Mouse (Mus musculus): ENCODE data around the gene Nfya. TPM values are rescaled to one million over a fixed set of nuclear protein-coding genes. Genes with fewer than 3 reads are reported as not detected.

Nfya gene
- polyA plus RNA-seq, 1 experiment from 2014 or later = 19.2 TPM

DNA sequence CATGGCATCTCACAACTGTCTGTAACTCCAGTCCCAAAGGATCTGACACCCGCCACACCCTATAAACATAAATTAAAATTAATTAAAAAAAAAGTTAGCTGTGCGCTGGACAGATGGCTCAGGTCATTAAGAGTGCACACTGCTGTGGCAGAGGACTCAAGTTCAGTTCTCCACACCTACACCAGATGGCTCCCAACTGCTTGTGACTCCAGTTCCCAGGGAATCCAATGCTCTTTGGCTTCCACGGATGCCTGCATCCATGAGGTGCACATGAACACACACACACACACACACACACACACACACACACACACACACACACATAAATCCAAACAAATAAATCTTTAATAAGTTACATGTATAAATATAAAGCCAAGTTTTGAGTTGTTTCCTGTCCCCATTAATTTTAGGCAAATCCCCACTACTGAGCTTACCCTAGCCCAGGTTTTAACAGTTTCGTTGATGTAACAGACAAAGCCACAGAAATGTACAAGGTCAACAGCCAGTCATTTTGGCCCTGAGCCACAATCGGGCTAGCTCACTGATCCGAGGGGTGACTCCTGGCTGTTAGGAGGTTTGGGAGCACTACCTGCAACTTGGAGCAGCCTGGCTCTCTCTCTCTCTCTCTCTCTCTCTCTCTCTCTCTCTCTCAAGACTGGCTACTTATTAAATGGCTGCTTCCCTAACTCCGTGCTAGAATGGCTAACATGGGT is 33.2 kb upstream of the Nfya start:
- Histone ChIP-seq H3K9me3 (no peaks in the 10 kb centered on the region), H3K36me3 (no peaks in the 10 kb centered on the region), H3K27me3 (ENCODE audit: insufficient read depth, poor library complexity, severe bottlenecking) (no peaks in the 10 kb centered on the region), H3K4me1 (replicated peaks) (peaks cover 9% of the 10 kb centered on the region), H3K27ac (no peak overlapping the region), H3K4me3 (no peak overlapping the region)
- 77% methylated on average over 7 of the region's 7 CpGs for WGBS
- no peak for DNase-seq (ENCODE audit: low spot score)

DNA sequence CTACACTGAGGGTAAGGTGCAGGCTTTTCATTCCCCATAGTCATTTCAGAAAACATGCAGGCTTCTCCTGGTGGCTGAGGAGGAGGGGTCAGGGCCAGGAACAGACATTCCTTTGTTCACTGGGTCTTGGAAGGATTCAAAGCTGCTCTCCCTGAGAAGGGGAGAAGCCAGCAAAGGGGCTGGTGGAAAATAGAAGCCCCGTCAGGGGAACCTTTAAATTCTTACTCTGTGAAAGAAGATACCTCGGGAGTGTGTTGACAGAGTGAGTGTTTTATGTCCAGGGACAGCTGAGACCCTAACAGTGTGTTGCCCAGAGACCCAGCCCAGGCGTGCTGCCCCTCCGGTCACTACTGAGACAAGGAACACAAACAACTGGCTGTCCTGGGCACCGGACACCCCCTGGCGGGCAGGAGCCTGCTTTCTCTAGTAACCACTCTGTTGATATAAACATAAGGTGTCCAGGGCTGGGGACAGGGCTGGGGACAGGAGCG is 27.8 kb upstream of the Nfya start:
- peak; percentile 65 for DNase-seq (ENCODE audit: low spot score)
- H3K9me3 ChIP-seq = no peaks in the 10 kb centered on the region
- peaks cover 29% of the 10 kb centered on the region for H3K4me1 ChIP-seq (replicated peaks)
- H3K36me3 ChIP-seq = no peaks in the 10 kb centered on the region
- H3K4me3 ChIP-seq = no peak overlapping the region
- peak overlapping the region; percentile 79 for H3K27ac ChIP-seq
- H3K27me3 ChIP-seq (ENCODE audit: insufficient read depth, poor library complexity, severe bottlenecking) = no peaks in the 10 kb centered on the region
- 34% methylated on average over 7 of the region's 7 CpGs for WGBS

DNA sequence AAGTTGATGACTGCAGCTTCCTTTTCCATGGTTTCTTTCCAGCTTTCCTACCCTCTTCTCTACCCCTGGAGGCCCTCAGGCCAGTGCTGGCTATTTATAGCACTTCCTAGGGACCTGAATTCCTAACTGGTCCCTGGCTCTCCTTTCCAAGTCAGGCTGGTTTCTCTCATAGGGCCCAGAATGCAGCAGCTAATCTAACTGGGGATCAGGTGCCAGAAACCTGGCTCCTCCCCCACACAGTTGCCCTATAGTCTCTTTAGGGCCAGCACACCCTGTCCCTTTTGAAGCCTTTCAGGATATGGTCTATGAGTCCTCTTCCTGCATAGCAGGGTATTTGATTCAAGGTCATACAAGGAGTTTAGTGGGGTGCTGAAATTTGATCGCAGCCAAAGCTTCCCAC is 26.8 kb upstream of the Nfya start:
- H3K36me3 ChIP-seq = no peaks in the 10 kb centered on the region
- H3K4me1 ChIP-seq (replicated peaks) = peaks cover 37% of the 10 kb centered on the region
- WGBS = 87% methylated on average over 1 of the region's 1 CpGs
- no peaks in the 10 kb centered on the region for H3K27me3 ChIP-seq (ENCODE audit: insufficient read depth, poor library complexity, severe bottlenecking)
- no peaks in the 10 kb centered on the region for H3K9me3 ChIP-seq
- H3K27ac ChIP-seq = peak overlapping the region; percentile 64
- DNase-seq (ENCODE audit: low spot score) = no peak
- H3K4me3 ChIP-seq = no peak overlapping the region

DNA sequence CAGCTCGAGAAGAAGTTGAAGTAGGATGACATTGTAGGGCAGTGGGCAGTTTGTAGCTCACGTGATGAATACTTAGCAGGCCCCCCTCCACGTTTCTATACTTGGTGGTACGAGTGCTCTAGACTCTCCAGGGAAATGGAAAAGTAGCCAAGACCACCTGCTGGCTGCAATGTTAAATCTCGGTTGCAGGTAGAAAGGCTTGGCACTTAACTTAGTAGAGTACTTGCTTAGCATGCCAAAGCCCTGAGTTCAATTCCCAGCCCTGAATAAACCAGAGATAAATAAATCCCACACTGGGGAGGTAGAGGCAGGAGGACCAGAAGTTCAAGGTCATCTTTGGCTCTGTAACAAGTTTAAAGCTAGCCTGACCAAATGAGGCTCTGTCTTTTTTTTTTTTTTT is 24.8 kb upstream of the Nfya start:
- Histone ChIP-seq H3K36me3 (no peaks in the 10 kb centered on the region), H3K9me3 (no peaks in the 10 kb centered on the region), H3K4me1 (replicated peaks) (peaks cover 52% of the 10 kb centered on the region), H3K4me3 (no peak overlapping the region), H3K27me3 (ENCODE audit: insufficient read depth, poor library complexity, severe bottlenecking) (no peaks in the 10 kb centered on the region), H3K27ac (no peak overlapping the region)
- 81% methylated on average over 5 of the region's 5 CpGs for WGBS
- no peak for DNase-seq (ENCODE audit: low spot score)

DNA sequence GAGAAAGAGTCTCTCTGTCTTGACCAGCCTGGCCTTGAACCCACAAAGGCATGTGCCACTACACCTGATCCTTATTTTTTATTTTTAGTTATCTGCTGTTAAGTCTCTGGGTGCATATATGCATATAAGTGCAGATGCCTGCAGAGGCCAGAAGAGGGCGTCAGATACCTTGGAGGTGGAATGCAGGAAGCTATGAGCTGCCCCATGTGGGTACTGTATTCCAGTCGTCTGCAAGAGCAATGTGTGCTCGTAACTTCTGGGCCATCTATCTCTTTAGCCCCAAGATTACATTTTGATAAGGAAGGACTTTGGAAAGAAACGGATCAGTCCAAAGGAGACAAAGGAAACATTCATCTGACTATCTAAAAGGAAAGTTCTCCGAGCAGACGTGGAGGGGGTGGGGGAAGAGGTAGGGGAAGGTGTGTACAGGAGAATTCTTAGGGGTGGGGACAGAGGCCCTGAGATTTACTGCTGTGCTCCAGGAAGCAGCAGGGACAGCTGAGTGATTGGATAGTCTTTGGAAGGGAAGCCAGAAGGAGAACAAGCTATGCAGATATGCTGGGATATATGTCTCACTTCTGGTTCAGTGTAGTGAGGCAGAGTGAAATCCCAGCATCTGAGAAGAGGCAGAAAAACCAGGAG is 24.1 kb upstream of the Nfya start:
- H3K4me1 ChIP-seq (replicated peaks) = peaks cover 52% of the 10 kb centered on the region
- DNase-seq (ENCODE audit: low spot score) = no peak
- 78% methylated on average over 6 of the region's 6 CpGs for WGBS
- no peak overlapping the region for H3K27ac ChIP-seq
- H3K4me3 ChIP-seq = no peak overlapping the region
- H3K9me3 ChIP-seq = no peaks in the 10 kb centered on the region
- H3K27me3 ChIP-seq (ENCODE audit: insufficient read depth, poor library complexity, severe bottlenecking) = no peaks in the 10 kb centered on the region
- H3K36me3 ChIP-seq = no peaks in the 10 kb centered on the region

DNA sequence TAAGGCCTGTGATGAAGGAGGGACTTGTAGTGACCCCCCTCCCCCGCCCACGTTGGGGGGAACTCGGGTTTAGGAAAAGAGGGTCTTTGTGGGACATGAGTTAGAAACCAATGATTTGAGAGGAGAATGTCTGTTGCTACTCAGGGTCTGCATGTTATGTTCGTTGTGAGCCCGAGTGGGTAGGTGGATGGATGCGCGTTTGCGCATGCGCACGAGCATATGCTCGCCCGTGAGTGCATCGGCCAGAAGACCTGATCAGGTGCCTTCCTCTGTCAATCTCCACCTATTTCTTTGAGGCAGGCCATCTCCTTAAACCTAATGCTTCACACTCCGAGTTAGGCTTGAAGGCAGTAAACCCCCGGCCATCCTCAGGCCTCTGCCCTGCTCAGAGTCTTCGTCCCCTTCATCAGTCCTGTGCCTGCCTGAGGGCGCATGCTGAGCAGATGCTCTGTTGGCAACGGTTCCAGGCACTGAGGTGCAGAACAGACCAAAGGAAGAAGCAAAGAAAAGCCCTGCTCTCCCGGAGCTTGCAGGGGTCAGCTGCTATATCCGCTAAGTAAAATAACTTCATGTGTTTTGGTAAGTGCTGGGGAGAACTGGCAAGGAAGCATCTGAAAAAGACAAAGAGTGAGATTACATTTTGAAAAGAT is 23.4 kb upstream of the Nfya start:
- 83% methylated on average over 20 of the region's 20 CpGs for WGBS
- H3K9me3 ChIP-seq = no peaks in the 10 kb centered on the region
- peaks cover 58% of the 10 kb centered on the region for H3K4me1 ChIP-seq (replicated peaks)
- DNase-seq (ENCODE audit: low spot score) = no peak
- no peaks in the 10 kb centered on the region for H3K36me3 ChIP-seq
- H3K27me3 ChIP-seq (ENCODE audit: insufficient read depth, poor library complexity, severe bottlenecking) = no peaks in the 10 kb centered on the region
- H3K4me3 ChIP-seq = no peak overlapping the region
- H3K27ac ChIP-seq = peak overlapping the region; percentile 73

DNA sequence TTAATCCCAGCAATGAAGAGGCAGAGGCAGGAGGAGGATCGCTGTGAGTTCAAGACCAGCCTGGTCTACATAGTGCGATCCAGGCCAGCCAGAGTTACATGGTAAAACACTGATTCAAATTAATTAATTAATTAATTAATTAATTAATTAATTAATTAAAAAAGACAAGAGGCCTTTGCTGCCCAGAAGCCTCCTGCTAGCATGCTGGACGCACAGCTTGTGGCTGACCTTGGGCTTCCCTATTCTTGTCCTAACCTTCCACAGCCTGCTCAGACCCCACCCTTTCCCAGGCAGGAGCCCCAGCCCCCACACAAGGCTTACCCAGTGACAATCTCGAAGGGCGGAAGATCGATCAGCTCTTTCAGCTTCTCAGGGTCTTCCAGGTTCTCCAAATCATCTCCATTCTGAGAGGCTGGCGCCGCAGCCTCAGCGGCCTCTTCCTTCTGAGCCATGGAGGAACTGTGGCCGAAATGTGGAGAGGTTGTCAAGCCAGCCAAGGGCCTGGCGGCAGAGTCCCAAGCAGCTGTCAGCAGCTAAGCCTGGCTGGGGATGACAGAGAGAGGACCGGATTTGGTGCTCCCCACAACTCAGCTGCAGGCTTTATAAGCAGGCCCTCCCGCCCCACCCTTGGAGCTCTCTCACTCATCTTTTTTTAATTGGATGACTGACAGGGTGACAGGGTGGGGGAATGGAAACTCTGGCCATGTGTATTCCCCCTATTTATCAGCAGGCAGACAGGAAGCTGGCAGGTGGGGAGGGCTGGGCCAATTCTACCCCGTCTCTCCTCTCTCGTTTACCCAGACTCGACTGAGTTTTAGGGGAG is 22.7 kb upstream of the Nfya start, which contains the start of gene Apobec2:
Gene Apobec2 (minus strand): TSS at position 773 of the 823 bp plus-strand sequence.
- Histone ChIP-seq H3K27ac (peak within 1 kb of the TSS; percentile 73), H3K4me1 (replicated peaks) (peaks cover 54% of the 10 kb centered on the region), H3K36me3 (no peaks in the 10 kb centered on the region), H3K4me3 (no peak within 1 kb of the TSS), H3K9me3 (no peaks in the 10 kb centered on the region), H3K27me3 (ENCODE audit: insufficient read depth, poor library complexity, severe bottlenecking) (no peaks in the 10 kb centered on the region)
- WGBS = 72% methylated on average over 16 of the region's 16 CpGs
- peak; percentile 25 for DNase-seq (ENCODE audit: low spot score)

DNA sequence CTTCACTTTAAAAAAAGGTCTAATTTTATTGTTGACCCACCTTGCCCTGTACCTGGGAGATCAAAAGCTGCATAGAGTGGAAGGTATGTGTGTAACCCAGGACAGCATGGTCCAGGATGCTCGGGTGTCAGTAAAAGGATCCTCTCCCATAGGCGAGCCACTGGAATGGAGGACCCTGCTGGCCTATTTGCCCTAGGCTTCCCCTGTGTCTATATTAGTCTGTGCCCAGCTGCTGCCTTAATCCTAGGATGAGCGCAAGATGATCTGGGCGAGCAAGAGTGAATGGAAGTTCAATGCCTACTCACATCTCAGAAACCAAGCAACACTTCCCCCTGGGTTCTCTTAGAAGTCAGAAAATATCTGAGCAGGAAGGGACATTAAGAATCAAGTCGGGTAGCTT is 21.3 kb upstream of the Nfya start:
- no peak overlapping the region for H3K4me3 ChIP-seq
- H3K27ac ChIP-seq = no peak overlapping the region
- H3K36me3 ChIP-seq = no peaks in the 10 kb centered on the region
- H3K27me3 ChIP-seq (ENCODE audit: insufficient read depth, poor library complexity, severe bottlenecking) = no peaks in the 10 kb centered on the region
- DNase-seq (ENCODE audit: low spot score) = no peak
- 78% methylated on average over 5 of the region's 5 CpGs for WGBS
- no peaks in the 10 kb centered on the region for H3K9me3 ChIP-seq
- peaks cover 53% of the 10 kb centered on the region for H3K4me1 ChIP-seq (replicated peaks)

DNA sequence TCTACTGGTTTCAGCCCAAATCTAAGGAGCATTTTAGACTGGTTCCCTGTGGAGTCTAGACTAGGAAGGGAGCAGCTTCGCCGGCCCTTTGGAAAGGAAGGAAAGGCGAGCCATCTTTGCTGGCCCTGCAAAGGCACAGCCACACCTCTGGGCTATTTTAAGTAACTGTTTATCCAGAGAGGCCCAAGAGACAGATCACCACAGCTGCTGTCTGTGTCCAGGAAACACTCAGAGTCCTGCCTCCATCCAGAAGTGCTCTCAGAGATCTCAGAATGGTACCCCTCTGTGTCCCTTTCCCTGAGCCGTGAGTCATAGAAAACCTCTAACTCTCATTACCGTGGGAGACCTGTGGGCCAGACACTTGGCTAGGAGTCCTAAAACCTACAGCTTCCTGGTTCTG is 20.7 kb upstream of the Nfya start:
- Histone ChIP-seq H3K9me3 (no peaks in the 10 kb centered on the region), H3K4me3 (no peak overlapping the region), H3K4me1 (replicated peaks) (peaks cover 54% of the 10 kb centered on the region), H3K27ac (peak overlapping the region; percentile 75), H3K27me3 (ENCODE audit: insufficient read depth, poor library complexity, severe bottlenecking) (no peaks in the 10 kb centered on the region), H3K36me3 (no peaks in the 10 kb centered on the region)
- DNase-seq (ENCODE audit: low spot score) = no peak
- WGBS = 63% methylated on average over 5 of the region's 5 CpGs

DNA sequence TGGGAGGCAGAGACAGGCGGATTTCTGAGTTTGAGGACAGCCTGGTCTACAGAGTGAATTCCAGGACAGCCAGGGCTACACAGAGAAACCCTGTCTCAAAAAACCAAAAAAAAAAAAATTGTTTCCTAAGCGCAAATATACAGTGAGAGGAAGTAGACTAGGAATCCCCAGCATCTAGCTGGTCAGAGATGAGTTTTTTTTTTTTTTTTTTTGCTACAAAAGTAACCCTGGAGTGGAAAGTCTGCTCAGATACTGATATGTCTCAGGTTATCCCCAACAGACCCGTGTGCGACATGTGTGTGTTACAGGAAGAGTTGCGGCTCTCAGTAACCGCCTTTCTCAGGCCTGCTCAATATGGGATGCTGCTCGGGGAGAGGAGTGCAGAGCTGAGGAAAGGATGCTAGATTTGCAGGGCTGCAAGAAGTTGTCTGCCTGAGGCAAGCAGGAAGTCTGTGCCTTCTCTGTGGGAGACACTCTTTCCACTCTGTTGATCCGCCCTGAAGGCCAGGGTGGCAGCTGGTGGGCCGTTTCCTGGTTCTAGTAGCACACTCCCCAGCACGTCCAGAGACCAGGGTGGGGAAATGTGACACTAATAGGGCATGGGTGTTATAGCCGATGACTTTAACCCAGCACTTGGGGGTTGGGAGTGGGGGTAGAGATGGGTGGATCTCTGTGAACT is 18.3 kb upstream of the Nfya start:
- H3K27ac ChIP-seq = peak overlapping the region; percentile 69; the same call in 1 of the 2 replicates
- WGBS = 68% methylated on average over 11 of the region's 11 CpGs
- H3K4me1 ChIP-seq (replicated peaks) = peaks cover 50% of the 10 kb centered on the region
- no peaks in the 10 kb centered on the region for H3K36me3 ChIP-seq
- H3K4me3 ChIP-seq = no peak overlapping the region
- no peak for DNase-seq (ENCODE audit: low spot score)
- H3K9me3 ChIP-seq = no peaks in the 10 kb centered on the region
- H3K27me3 ChIP-seq (ENCODE audit: insufficient read depth, poor library complexity, severe bottlenecking) = no peaks in the 10 kb centered on the region

DNA sequence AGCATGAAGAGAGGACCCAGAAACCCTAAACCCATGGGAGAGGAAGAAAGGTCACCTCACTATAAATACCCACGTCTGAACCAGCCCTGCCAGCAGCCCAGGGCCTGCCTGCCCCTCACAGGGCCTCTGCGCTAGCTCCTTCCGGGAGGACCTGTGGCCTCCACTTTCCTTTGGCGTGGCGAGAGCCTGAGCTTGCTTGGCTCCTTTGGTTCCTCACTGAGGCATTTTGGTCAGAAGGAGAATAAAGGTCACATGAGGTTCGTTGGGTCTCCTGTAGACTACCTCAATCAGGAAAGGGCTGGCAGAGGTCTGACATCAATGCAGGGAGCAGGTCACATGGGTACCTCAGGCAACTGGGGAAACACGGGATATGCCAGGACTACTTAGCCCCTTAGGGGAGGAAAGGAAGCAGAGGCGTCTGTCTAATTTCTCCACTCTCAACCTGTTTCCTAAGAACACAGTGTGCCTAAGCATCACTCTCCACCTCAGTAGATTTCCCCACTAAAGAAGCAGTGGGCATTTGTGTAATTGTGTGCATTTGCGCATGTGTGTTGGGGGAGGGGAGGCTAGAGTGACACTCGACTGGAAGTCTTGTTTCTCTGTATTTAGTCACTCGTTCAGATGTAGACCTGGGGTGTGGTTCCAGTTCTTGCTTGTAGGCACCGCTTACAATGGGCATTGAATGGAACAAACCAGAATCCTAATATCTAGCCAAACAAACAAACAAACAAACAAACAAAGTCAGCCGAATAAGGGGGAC is 17.5 kb upstream of the Nfya start:
- H3K36me3 ChIP-seq = no peaks in the 10 kb centered on the region
- 71% methylated on average over 13 of the region's 13 CpGs for WGBS
- DNase-seq (ENCODE audit: low spot score) = no peak
- H3K9me3 ChIP-seq = no peaks in the 10 kb centered on the region
- H3K4me1 ChIP-seq (replicated peaks) = peaks cover 42% of the 10 kb centered on the region
- no peaks in the 10 kb centered on the region for H3K27me3 ChIP-seq (ENCODE audit: insufficient read depth, poor library complexity, severe bottlenecking)
- peak overlapping the region; percentile 69 for H3K27ac ChIP-seq
- H3K4me3 ChIP-seq = no peak overlapping the region
